Mouse (Mus musculus) mouse trophoblast stem cell (cell line): ENCODE measurements around the gene Scgb2b21.
"Not testable (repeated sequence)": the region's sequence is repeated elsewhere in the genome, so short reads cannot be mapped to it uniquely, and the experiment has no call there.

Source experiments
- in situ Hi-C, 2 experiments: fragments of 300-500 bp; cut with MseI, MboI; formaldehyde crosslinking; loops; 2 replicates in 1 of 2; 3 replicates in 1 of 2; pipeline ENCODE4 v1.15.1; 2025

The Scgb2b21 gene

GRCm38 (mm10) chr7:33520358-33520757, at the start of gene Scgb2b21:
TSS of gene Scgb2b21 (minus strand) at chr7:33520458.
- in situ Hi-C loops = no loop called here

DNA sequence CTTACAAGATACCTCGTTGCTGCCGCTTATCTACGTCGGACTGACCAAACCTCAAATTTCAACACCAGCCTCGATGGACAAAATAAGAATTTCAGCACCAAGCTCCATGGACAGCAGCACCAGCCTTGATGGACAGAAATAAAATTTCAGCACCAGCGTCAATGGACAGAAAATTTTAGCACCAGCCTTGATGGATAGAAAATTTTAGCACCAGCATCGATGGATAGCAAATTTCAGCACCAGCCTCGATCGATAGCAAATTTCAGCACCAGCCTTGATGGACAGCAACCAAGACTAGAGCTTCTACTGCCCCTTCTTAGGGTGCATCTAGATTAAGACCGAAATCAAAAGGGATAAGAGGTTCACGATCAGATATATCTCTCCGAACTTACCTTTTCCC, 23.2 kb upstream of the Scgb2b21 start:
- in situ Hi-C loops = not testable (repeated sequence)
